Mouse (Mus musculus): ENCODE measurements around the gene Slc35d2.
A peak's percentile ranks its signal among the peaks of the same experiment; 100 is the strongest.

The Slc35d2 gene

DNA sequence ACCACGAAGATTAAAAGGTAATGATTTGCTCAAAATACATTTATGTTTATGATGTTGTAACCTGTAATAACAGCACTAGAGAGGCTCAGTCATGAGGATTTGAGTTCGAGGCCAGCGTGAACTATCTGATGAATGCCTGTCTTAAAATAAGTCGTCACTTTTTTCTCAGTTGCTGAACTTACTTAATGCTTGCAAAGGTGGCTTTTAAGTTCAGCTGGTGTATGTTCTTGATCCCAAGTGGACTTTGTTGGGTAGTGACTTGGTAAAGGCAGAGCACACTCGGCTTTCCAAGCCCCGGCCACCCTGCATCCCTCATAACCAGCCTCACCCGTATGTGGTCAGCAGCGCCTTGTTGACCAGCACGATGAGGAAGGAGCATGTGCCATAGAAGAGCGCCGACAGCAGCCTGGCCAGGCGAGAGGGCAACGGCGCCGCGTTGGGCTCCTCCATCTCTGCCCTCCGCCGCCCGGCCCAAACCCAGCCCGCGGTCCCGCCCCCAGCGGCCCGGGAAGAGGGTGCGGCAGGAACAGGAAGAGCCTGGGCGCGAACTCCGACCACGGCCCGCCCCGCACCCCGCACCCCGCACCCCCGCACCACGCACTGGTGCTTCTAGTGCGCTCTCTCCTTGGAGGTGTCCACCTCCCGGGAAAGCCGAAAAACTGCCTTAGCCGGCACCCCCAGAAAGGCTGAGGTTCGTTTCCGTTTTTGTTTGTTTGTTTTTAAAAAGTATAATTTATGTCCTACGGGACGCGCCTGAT, at the start of gene Slc35d2:
TSS of gene Slc35d2 (minus strand) at position 511 of the 758 bp plus-strand sequence.
- DNase-seq (ENCODE audit: low spot score), result peak; percentile 29

DNA sequence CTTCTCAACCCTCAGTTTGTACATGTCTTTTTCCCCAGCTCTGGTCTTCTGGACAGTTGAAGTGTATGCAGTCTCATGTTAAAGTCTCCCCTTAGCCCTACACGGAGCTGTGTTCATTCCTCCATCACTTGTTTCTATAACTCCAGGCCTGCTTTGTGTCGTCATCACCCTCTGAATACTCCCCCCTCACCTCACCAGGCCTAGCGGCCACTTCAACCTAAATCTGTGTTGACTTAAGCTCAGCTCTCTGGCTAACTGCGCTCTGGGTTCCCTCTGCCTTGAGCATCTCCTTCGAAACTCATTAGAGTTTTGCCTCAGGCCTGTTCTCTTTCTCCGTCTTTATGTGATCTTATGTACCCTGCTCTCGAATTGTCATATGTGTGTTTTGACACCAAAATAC, 48.8 kb upstream of the Slc35d2 start:
- DNase-seq (ENCODE audit: low spot score), result no peak

DNA sequence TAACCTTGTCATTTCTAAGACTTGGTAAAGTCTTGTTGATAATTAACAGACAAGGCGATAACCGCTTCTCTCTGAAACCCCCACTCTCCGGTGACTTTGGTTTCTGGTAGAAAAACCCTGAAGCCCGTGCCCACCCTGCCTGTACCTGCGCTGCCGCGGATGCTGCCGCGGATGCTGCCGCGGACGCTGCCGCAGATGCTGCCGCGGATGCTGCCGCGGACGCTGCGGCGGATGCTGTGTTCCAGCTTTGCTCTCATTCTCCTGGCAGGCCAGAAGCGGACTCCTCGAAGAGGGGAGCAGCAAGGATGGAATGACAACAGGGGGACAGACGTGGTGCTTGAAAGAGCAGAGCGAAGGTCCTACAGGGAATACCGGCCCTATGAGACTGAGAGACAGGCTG, 40.6 kb upstream of the Slc35d2 start:
- no peak for DNase-seq (ENCODE audit: low spot score)

DNA sequence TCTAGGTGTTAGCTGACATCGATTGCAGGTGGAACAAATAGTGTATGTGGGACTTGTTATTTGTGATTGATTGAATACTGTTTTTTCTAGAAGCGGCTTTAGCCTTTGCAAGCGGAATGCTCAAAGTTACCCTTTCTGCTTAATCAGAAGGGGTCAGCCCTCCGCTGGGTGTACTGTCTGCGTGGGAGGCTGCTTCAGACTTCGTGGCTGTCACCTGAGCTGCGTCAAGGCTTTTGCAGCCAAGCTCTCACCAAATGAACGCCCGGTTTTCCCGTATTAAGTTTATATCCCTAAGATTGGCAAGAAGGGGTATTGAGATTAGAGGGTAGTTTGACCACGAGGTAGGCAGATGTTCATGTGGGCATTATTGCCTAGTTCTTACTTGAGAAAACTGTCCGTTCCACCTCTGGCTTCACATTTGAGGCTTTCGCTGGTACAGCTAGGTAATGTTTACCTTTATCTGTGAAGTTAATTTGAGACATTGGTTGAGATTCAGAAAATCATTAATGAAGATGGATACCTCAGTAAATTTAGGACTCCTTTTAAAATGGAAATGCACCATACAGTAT, 34.1 kb upstream of the Slc35d2 start:
- DNase-seq (ENCODE audit: low spot score), result no peak

DNA sequence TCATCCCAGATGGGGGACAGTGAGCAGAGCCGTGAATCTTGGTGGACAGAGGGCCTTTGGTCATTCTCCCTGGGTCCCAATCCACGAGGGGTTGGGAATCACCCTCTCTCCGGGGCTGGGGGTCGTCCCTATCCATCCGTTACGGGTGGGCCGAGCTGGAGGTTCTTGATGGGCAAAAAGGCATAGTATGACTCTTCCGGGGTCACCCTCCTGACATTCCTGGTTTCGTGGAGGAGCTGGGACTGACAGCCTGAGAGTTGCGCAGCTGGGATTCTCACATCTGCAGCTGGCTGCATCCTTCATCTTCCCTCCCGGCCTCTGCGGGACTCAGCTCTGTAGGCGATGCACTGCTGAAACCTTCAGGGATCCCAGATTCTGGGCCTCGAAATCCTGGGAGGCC, 33.5 kb upstream of the Slc35d2 start:
- DNase-seq (ENCODE audit: low spot score), result no peak

DNA sequence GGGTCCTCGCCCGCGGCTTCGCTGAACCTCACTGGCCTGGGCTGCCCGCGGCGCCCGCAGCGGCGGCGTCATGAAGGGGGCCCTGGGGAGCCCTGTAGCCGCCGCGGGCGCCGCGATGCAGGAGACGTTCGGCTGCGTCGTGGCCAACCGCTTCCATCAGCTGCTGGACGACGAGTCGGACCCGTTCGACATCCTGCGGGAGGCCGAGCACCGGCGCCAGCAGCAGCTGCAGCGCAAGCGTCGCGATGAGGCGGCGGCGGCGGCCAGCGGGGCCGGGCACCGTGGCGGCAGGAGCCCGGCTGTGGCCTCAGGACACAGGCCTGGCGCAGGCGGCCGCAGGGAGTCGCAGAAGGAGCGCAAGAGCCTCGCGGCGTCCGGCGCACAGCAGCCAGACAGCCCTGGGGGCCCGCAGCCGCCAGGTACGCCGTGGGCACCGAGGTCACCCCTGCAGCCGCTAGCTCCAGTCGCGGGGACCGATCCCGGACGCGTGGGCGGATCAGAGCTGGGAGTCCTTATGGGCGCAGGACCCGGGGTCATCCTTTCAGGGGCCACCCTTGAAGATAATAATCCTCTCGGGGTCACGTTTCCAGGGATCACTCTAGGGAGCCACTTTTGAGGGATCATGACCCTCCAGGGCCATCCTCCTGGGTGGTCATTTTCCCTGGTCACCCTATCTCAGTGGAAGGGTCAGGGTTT, 32.9 kb upstream of the Slc35d2 start:
- peak; percentile 7 for DNase-seq (ENCODE audit: low spot score)

DNA sequence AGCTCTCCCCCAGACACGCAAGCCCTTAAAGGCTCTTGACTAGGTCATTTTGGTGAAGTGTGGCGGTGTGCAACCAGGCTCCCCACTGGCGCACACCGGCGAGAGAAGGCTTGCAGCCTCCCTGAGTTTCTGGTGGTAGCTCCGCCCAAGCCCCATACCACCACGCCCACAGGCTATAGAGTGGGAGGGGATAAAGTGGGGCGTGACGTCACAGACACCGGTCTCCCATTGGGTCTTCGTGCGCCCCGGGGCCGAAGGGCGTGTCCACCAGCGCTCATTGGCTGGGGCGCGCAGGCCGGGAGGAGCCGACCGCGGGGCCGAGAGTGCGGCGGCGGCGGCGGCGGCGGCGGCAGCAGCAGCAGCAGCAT, 32.4 kb upstream of the Slc35d2 start, which contains the start of gene Habp4:
TSS of gene Habp4 (plus strand) at position 277 of the 368 bp plus-strand sequence.
- peak; percentile 90 for DNase-seq (ENCODE audit: low spot score)

DNA sequence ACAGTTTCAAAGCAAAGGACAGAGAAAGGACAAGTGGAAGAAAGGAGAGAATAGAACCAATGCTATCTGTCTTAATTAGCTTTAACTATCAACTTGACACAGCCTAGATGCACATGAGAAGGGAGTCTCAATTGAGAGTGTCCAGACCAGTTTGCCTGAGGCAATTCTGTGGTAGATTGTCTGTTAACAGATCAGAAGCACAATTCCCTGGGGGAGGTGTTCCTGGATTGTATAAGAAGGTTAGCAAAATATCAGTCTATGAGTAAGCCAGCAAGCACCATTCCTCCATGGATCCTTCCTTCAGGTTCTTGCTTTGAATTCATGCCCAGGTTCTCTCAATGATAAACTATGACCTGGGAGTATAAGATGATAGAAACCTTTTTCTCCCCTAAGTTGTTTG, 27.8 kb upstream of the Slc35d2 start:
- DNase-seq (ENCODE audit: low spot score), result no peak

DNA sequence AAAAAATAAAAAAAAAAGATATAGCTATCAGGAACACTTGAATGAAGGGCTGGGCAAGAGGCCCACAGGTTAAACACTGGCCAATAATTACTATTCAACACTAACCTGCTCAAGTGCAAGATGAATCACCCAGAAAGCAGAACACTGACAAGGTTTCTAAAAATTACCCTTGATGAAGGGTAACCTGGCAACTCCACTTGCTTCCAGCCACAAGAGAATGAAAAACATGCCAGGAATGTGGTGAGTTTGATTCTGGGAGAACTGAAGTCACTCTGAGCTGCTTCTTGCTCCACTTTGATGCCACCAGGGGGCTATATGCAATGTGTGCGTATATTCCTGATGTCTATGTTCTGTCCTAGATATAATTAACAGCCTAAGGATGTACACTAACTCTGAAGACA, 26.0 kb upstream of the Slc35d2 start:
- DNase-seq (ENCODE audit: low spot score), result no peak

DNA sequence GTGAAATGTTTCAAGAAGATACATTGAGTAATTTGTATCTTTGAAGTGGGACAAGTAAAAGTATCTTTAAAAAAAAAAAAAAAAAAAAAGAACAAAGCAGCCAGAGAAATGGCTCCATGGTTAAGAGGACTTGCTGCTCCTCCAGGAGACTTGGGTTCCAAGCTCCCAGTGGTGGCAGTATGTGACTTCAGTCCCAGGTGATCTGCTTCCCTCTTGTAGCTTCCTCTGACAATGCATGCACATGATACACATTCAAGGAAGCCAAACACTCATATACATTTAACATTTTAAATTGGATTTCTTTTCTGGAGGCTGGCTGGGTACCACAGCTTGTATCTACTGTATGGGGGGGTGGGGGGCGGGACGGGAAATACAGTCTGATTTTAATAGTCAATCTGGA, 25.5 kb upstream of the Slc35d2 start:
- DNase-seq (ENCODE audit: low spot score), result no peak

DNA sequence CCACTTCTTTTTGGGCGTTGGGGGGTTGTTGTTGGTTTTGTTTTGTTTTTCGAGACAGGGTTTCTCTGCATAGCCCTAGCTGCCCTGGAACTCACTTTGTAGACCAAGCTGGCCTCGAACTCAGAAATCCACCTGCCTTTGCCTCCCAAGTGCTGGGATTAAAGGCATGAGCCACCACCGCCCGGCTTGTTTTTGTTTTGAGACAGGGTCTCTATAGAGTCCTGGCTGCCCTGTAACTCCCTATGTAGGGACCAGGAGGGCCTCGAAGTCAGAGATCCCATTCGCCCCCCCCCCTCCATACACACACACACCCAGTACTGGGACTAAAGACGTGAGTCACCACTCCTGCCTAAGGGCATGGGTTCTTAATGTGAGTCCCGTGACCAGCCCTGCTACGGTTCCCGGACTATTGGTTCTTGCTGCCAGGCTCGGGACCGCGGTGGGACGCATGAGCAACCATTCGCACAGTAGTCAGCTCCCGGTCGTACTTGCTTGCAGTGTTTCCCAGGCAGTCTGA, 24.6 kb upstream of the Slc35d2 start:
- peak; percentile 19 for DNase-seq (ENCODE audit: low spot score)

DNA sequence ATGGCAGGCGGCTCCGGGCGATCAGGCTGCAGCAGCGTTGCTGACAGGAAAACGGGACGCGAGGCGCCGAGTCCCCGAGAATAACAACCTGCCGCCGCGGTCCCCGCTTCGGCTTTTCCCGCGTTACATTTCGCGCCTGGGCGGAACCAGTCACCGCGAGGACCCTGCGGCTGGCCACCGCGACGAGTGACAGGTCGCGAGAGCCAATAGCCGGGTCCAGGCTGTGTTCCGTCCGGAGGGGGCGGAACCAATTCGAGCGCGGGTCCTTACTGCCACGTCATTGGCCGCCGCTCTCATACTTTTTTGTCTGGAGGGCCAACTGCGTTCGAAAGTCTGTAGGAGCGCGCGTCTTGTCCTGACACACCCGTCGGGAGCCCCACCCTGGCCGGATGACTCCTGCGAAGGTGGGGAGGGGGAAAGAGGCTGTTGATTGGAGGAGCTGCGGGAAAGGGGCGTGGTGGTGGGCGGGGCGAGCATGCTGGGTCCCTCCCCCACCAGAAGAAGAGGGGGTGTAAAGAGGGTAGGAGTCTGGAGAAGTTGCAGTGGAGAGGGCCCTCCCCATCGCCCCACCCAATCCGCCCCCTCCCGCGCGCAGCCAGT, 24.0 kb upstream of the Slc35d2 start, which contains the start of gene Zfp367:
TSS of gene Zfp367 (minus strand) at position 120 of the 600 bp plus-strand sequence.
- peak; percentile 83 for DNase-seq (ENCODE audit: low spot score)

DNA sequence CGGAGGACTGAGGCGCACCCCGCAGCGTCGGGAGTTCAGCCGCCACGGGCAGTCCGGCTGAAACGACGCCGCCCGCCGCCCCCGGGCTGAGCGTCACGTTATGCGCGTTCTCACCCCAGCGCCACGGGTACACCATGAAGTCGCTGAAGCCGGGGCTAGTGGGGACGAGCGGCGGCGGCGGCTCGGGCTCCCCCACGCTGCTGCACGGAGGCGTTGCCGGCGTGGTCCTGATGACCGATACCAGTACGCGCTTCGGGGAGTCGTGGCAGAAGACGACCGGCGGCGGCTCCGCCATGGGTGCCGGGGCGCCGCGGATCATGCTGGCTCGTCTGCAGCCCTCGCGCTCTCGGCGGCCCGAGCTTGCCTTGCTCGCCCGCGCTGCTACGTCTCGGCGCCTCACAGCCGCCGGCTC, 23.5 kb upstream of the Slc35d2 start:
- no peak for DNase-seq (ENCODE audit: low spot score)

DNA sequence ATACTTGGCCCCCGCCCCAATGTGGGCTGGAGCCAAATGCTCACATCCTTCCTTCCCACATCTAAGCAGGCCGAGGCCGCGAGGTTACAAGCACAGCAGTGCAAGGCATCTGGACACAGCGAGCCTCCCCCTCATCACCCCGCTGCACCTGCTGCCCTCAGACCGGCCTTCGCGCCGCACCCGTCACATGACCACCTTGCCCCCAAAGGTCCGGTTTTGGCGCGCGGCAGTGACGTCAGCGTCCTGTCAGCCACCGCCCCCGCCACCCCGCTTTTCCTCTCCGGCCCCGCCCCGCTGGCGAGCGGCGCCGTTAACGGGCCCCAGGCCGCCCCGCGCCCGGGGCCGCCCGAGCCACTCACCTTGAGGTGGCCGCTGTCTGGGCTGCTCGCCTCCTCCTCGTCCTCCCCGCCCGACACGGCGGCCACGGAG, 23.1 kb upstream of the Slc35d2 start:
- DNase-seq (ENCODE audit: low spot score), result peak; percentile 70

DNA sequence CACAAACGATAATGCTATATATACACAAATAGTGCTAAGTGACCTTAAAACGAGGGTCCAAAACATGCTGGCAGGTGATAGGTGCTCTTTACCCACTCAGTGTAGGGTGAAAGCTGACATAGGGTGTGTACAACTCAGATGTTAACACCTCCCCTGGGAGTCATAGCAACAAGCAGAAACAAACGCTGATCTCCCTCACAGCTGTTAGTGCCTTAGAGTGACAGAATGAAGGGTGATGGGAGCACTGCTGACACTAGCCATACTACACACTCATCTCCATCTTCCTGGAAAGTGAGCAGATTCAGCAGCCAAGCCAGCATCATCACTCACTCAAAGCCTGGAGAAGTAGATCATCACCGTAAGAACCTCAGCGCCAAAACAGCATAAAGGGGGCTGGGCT, 21.0 kb upstream of the Slc35d2 start:
- no peak for DNase-seq (ENCODE audit: low spot score)

DNA sequence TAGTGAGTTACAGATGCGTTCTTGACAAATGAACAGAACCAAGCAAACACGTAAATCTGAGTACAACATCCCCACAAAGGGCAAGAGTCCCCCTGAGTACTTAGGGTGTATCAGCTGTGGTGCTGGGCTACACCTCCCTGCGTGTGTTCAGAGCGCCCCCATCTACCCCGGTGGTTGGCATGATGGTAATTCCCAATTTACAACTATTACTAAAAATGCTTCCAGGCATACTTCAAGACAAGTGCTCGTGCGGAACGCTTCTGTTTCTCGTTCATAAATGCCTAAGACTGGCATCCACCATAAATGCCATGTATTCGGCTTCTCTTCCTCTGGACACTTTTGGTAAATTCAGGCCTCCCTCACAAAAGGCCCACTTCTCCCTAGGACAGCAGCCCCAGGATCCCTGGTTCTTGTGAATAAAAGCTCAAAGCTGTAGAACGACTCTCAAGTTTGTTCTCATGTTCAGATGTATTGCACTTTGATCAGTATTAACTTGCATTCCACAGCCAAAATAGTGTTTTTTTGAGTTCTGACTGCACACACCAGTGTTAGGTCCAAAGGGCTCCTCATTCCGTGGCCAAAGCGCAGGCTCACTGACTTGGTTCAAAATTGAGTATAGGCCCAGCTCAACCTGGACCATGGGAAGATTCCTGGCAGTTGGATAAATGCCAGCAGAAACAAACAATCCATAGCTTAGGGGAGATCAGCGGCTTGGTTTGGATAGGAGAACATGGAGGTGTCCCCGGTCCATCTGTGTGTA, 628 bp upstream of the Slc35d2 start:
- peak; percentile 18 for DNase-seq (ENCODE audit: low spot score)

DNA sequence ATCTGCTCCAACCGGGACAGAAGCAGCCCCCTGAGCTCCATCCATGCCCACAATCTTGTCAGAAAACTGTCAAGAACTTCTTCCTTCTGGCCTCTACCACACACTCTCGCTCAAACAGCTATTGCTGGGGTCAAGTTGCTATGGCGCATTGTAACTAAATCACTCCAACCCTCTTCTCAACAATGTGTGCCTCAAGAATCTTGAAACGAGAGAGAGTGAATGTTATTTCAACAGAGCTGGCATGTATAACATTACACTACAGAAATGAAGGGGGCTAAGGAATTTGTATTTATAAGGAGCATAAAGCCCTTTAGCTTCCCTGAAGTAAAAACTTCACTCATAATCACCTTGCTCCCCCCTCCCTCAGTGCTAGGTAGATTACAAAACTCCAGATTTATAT, 2.9 kb downstream of the Slc35d2 start:
- no peak for DNase-seq (ENCODE audit: low spot score)

DNA sequence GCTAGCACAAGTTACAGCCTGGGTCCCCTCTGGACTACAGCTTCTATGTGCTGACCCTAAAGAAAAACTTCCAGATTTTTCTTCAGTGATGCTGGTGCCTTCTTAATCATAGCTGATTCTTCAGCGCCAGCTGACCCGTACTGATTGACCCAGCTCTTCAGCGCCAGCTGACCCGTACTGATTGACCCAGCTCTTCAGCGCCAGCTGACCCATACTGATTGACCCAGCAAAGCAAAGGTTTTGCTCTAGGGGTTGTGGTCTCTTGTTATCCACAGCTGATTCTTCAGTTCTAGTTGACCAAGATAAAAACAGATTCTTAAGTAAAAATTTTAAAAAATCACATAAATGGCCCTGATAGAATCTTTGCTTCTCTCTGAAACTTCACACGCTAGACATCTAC, 4.3 kb downstream of the Slc35d2 start:
- no peak for DNase-seq (ENCODE audit: low spot score)

DNA sequence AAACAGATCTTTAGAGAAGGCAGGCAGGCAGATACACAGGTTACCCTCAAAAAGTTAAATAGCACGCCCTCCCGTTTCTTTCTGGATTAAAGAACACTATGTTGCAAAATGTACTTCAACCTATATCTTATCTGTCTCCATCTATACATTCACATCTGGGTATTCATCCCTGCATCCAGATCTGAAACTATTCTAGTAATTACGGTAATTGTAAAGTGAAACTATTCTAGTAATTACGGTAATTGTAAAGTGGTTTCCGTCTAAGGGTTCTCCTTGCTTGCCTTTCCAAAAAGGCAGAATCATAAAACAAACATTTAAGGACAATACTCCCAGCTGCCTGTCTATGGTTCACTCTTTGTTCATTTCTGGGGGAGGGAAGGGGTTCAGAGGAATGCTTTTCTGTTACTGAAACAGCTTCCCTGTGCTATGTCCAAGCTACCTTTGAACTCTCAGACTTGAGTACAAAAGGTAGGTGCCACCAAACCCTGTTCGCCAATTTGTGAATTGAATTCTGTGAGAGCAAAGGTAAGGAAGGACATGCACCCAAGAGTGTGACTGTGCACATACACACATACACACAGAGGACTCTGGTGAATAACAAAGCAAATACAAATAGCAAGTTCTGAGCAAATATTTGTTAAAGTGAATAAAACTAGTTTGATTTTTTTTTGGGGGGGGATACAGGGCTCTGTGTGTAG, 5.5 kb downstream of the Slc35d2 start:
- no peak for DNase-seq (ENCODE audit: low spot score)

DNA sequence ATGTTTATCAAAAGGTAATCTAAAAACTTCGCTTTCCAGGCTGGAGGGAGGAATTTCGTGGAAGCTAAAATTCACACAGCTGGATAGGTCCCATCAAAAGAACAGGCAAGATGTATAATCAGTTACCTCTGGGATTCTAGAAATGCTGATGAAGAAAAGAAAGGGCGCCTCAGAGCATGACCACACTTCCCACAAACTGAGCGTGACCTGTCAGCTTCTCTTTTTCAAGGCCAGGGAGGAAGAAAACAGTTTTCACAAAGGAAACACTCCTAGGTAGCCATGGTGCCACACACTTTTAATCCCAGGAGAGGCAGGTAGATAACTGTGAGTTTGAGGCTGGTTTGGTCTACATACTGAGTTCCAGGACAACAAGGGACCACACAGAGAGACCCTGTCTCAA, 8.4 kb downstream of the Slc35d2 start:
- no peak for DNase-seq (ENCODE audit: low spot score)

DNA sequence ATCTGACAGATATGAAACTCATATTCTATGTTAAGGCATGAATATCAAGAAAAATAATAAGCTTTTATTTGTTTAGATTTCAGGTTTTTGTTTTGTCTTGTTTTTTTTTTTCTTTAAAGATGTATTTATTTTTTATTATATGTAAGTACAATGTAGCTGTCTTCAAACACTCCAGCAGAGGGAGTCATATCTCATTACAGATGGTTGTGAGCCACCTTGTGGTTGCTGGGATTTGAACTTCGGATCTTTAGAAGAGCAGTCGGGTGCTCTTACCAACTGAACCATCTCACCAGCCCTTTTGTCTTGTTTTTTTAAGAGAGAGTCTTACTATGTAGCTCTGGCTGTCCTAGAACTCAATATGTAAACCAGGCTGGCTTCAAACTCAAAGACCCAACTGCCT, 11.7 kb downstream of the Slc35d2 start:
- no peak for DNase-seq (ENCODE audit: low spot score)

All from ovary, postnatal 10 days (tissue).